Mouse (Mus musculus) MEL (cell line): ENCODE data around the gene Tmem151a. TPM values are rescaled to one million over a fixed set of nuclear protein-coding genes. Genes with fewer than 3 reads are reported as not detected.

ENCODE experiments used
- DNase-seq: peaks from one replicate; pipeline ENCODE4 v3.0.0; 2011; ENCODE audit warnings: low read depth, low spot score
- H3K27ac ChIP-seq: 2 replicates; pipeline ENCODE4 v1.5.1; 2012; ENCODE audit warnings: low read depth, mild to moderate bottlenecking, control low read depth, low read length, moderate library complexity; ENCODE audit not compliant: control insufficient read depth
- H3K27me3 ChIP-seq, 2 experiments: fragments of 150-350 bp in 1 of 2; sonication (generic) in 1 of 2; 2 replicates each; pipeline ENCODE4 v1.6.1; 2012; ENCODE audit warnings: low read length in 2 of 2, mild to moderate bottlenecking in 2 of 2, improper control_type of control experiment in 1 of 2, moderate library complexity in 1 of 2; ENCODE audit not compliant: insufficient read depth in 2 of 2, control insufficient read depth in 1 of 2
- H3K36me3 ChIP-seq, 2 experiments: 2 replicates each; pipeline ENCODE4 v1.6.1; 2012 to 2014; ENCODE audit warnings: low read length in 2 of 2, improper control_type of control experiment in 1 of 2, inconsistent platforms in 1 of 2, mild to moderate bottlenecking in 1 of 2; ENCODE audit not compliant: insufficient read depth in 2 of 2, control insufficient read depth in 1 of 2
- H3K4me1 ChIP-seq, 2 experiments: fragments of 150-350 bp in 1 of 2; sonication (generic) in 1 of 2; 2 replicates each; pipeline ENCODE4 v1.6.1; 2012; ENCODE audit warnings: low read length in 2 of 2, improper control_type of control experiment in 1 of 2, mild to moderate bottlenecking in 1 of 2; ENCODE audit not compliant: insufficient read depth in 2 of 2, control insufficient read depth in 1 of 2
- H3K4me3 ChIP-seq, 2 experiments: fragments of 150-350 bp in 1 of 2; sonication (generic) in 1 of 2; 2 replicates each; pipeline ENCODE4 v1.5.1; 2012; ENCODE audit warnings: low read depth in 2 of 2, low read length in 2 of 2, mild to moderate bottlenecking in 2 of 2, moderate library complexity in 2 of 2, control low read depth in 1 of 2, improper control_type of control experiment in 1 of 2; ENCODE audit not compliant: control insufficient read depth in 1 of 2, insufficient read depth in 1 of 2
- H3K79me2 ChIP-seq: 2 replicates; pipeline ENCODE4 v1.6.1; 2012; ENCODE audit warnings: mild to moderate bottlenecking, low read length, moderate library complexity; ENCODE audit not compliant: control insufficient read depth, poor library complexity, insufficient read depth
- H3K9ac ChIP-seq: 2 replicates; pipeline ENCODE4 v1.6.1; 2012; ENCODE audit warnings: low read depth, mild to moderate bottlenecking, control low read depth, low read length, moderate library complexity; ENCODE audit not compliant: control insufficient read depth, poor library complexity, severe bottlenecking
- H3K9me3 ChIP-seq: fragments of 150-350 bp; sonication (generic); replicated peaks from 2 replicates; pipeline ENCODE4 v1.6.1; 2012; ENCODE audit warnings: mild to moderate bottlenecking, low read length, improper control_type of control experiment, moderate library complexity; ENCODE audit not compliant: insufficient read depth
- BHLHE40 ChIP-seq: IDR thresholded peaks from 2 replicates; pipeline ENCODE4 v1.6.1; 2012; ENCODE audit warnings: low read depth, mild to moderate bottlenecking, inconsistent platforms, low read length, improper control_type of control experiment, borderline replicate concordance
- CHD1 ChIP-seq: IDR thresholded peaks from 2 replicates; pipeline ENCODE4 v1.6.1; 2012; ENCODE audit warnings: low read depth, mild to moderate bottlenecking, inconsistent platforms, low read length, improper control_type of control experiment
- CHD2 ChIP-seq: IDR thresholded peaks from 2 replicates; pipeline ENCODE4 v1.6.1; 2011; ENCODE audit warnings: low read length, improper control_type of control experiment
- CTCF ChIP-seq, 3 experiments: IDR thresholded peaks in 2 of 3; conservative IDR thresholded peaks in 1 of 3; 2 replicates each; pipeline ENCODE4 v1.5.1; 2011 to 2012; ENCODE audit warnings: low read length in 3 of 3, low read depth in 2 of 3, mild to moderate bottlenecking in 2 of 3, improper control_type of control experiment in 1 of 3, inconsistent platforms in 1 of 3, mixed read lengths in 1 of 3, moderate library complexity in 1 of 3; ENCODE audit not compliant: control insufficient read depth in 1 of 3, insufficient read depth in 1 of 3, poor library complexity in 1 of 3, severe bottlenecking in 1 of 3
- E2F4 ChIP-seq: IDR thresholded peaks from 2 replicates; pipeline ENCODE4 v1.6.1; 2011; ENCODE audit warnings: low read depth, low read length, improper control_type of control experiment, borderline replicate concordance
- EP300 ChIP-seq, 2 experiments: IDR thresholded peaks; 2 replicates each; pipeline ENCODE4 v1.6.1; 2011; ENCODE audit warnings: improper control_type of control experiment in 2 of 2, low read length in 2 of 2, low read depth in 1 of 2, mild to moderate bottlenecking in 1 of 2
- GABPA ChIP-seq: IDR thresholded peaks from 2 replicates; pipeline ENCODE4 v1.6.1; 2012; ENCODE audit warnings: low read depth, mild to moderate bottlenecking, inconsistent platforms, low read length, improper control_type of control experiment, moderate library complexity
- GATA1 ChIP-seq: IDR thresholded peaks from 2 replicates; pipeline ENCODE4 v1.6.1; 2011; ENCODE audit warnings: low read depth, low read length, improper control_type of control experiment
- HCFC1 ChIP-seq: IDR thresholded peaks from 2 replicates; pipeline ENCODE4 v1.6.1; 2012; ENCODE audit warnings: low read depth, mild to moderate bottlenecking, inconsistent platforms, low read length, improper control_type of control experiment, moderate library complexity
- JUND ChIP-seq: IDR thresholded peaks from 2 replicates; pipeline ENCODE4 v1.6.1; 2011; ENCODE audit warnings: low read depth, mild to moderate bottlenecking, improper control_type of control experiment, low read length
- KAT2A ChIP-seq: conservative IDR thresholded peaks from 2 replicates; pipeline ENCODE4 v1.6.1; 2012; ENCODE audit warnings: low read depth, low read length, improper control_type of control experiment, inconsistent platforms
- MAFK ChIP-seq: IDR thresholded peaks from 2 replicates; pipeline ENCODE4 v1.6.1; 2011; ENCODE audit warnings: low read depth, mild to moderate bottlenecking, low read length, improper control_type of control experiment, borderline replicate concordance
- MAZ ChIP-seq: IDR thresholded peaks from 2 replicates; pipeline ENCODE4 v1.6.1; 2012; ENCODE audit warnings: low read depth, mild to moderate bottlenecking, inconsistent platforms, low read length, improper control_type of control experiment
- MXI1 ChIP-seq: IDR thresholded peaks from 2 replicates; pipeline ENCODE4 v1.6.1; 2011; ENCODE audit warnings: mild to moderate bottlenecking, low read depth, low read length, improper control_type of control experiment
- MYB ChIP-seq: IDR thresholded peaks from 2 replicates; pipeline ENCODE4 v1.6.1; 2011; ENCODE audit warnings: mild to moderate bottlenecking, low read depth, low read length, improper control_type of control experiment
- MYC ChIP-seq: IDR thresholded peaks from 2 replicates; pipeline ENCODE4 v1.6.1; 2011; ENCODE audit warnings: low read depth, mild to moderate bottlenecking, low read length, improper control_type of control experiment, moderate library complexity
- NELFE ChIP-seq: IDR thresholded peaks from 2 replicates; pipeline ENCODE4 v1.6.1; 2011; ENCODE audit warnings: low read depth, low read length, improper control_type of control experiment
- NRF1 ChIP-seq: IDR thresholded peaks from 2 replicates; pipeline ENCODE4 v1.6.1; 2014; ENCODE audit warnings: low read depth, mild to moderate bottlenecking, inconsistent platforms, low read length, improper control_type of control experiment, moderate library complexity; ENCODE audit not compliant: poor library complexity, insufficient read depth, severe bottlenecking
- POLR2A ChIP-seq, 2 experiments: IDR thresholded peaks; 2 replicates each; pipeline ENCODE4 v1.6.1; 2011 to 2012; ENCODE audit warnings: low read length in 2 of 2, mild to moderate bottlenecking in 2 of 2, control low read depth in 1 of 2, improper control_type of control experiment in 1 of 2, low read depth in 1 of 2, moderate library complexity in 1 of 2; ENCODE audit not compliant: control insufficient read depth in 1 of 2, insufficient read depth in 1 of 2, poor library complexity in 1 of 2
- POLR2AphosphoS2 ChIP-seq: IDR thresholded peaks from 2 replicates; pipeline ENCODE4 v1.6.1; 2011; ENCODE audit warnings: low read length, improper control_type of control experiment
- POLR2AphosphoS5 ChIP-seq: IDR thresholded peaks from 2 replicates; pipeline ENCODE4 v1.6.1; 2012; ENCODE audit warnings: low read depth, borderline replicate concordance, mild to moderate bottlenecking, inconsistent platforms, low read length, moderate library complexity, mixed read lengths
- RAD21 ChIP-seq: IDR thresholded peaks from 2 replicates; pipeline ENCODE4 v1.6.1; 2011; ENCODE audit warnings: mild to moderate bottlenecking, low read depth, low read length, improper control_type of control experiment
- RCOR1 ChIP-seq: IDR thresholded peaks from 2 replicates; pipeline ENCODE4 v1.6.1; 2012; ENCODE audit warnings: low read depth, mild to moderate bottlenecking, inconsistent platforms, low read length, improper control_type of control experiment
- SIN3A ChIP-seq: IDR thresholded peaks from 2 replicates; pipeline ENCODE4 v1.6.1; 2012; ENCODE audit warnings: low read length, improper control_type of control experiment, inconsistent platforms
- SMC3 ChIP-seq: IDR thresholded peaks from 2 replicates; pipeline ENCODE4 v1.6.1; 2011; ENCODE audit warnings: low read depth, low read length, improper control_type of control experiment
- TAL1 ChIP-seq: IDR thresholded peaks from 2 replicates; pipeline ENCODE4 v1.6.1; 2012; ENCODE audit warnings: mild to moderate bottlenecking, inconsistent platforms, low read length, moderate library complexity, mixed read lengths
- TBP ChIP-seq: IDR thresholded peaks from 2 replicates; pipeline ENCODE4 v1.8.0; 2011; ENCODE audit warnings: low read depth, low read length, improper control_type of control experiment
- USF1 ChIP-seq: IDR thresholded peaks from 2 replicates; pipeline ENCODE4 v1.6.1; 2014; ENCODE audit warnings: low read depth, mild to moderate bottlenecking, inconsistent platforms, low read length, improper control_type of control experiment, moderate library complexity
- USF2 ChIP-seq, 2 experiments: IDR thresholded peaks; 2 replicates each; pipeline ENCODE4 v1.6.1; 2011 to 2012; ENCODE audit warnings: improper control_type of control experiment in 2 of 2, low read length in 2 of 2, borderline replicate concordance in 1 of 2, inconsistent platforms in 1 of 2, low read depth in 1 of 2, mild to moderate bottlenecking in 1 of 2; ENCODE audit not compliant: insufficient read depth in 1 of 2
- ZKSCAN1 ChIP-seq: IDR thresholded peaks from 2 replicates; pipeline ENCODE4 v1.6.1; 2012; ENCODE audit warnings: low read depth, mild to moderate bottlenecking, inconsistent platforms, low read length, improper control_type of control experiment, moderate library complexity
- ZMIZ1 ChIP-seq: IDR thresholded peaks from 2 replicates; pipeline ENCODE4 v1.6.1; 2012; ENCODE audit warnings: low read depth, mild to moderate bottlenecking, inconsistent platforms, low read length, improper control_type of control experiment, moderate library complexity
- ZNF384 ChIP-seq: IDR thresholded peaks from 2 replicates; pipeline ENCODE4 v1.6.1; 2012; ENCODE audit warnings: low read depth, mild to moderate bottlenecking, inconsistent platforms, low read length, improper control_type of control experiment
- polyA plus RNA-seq, 2 experiments: library from polyadenylated mRNA; stranded (reverse) in 1 of 2; unstranded in 1 of 2; fragments of >175 nt in 1 of 2; fragments of >200 nt in 1 of 2; gene quantifications; 2 replicates each; pipeline versions ENCODE4 v1.2.1 to v1.2.4; 2012; ENCODE audit warnings: low replicate concordance in 2 of 2, low read depth in 1 of 2; ENCODE audit not compliant: insufficient read length in 2 of 2, insufficient read depth in 1 of 2, missing spikeins in 1 of 2
- total RNA-seq: library from RNA; depleted of rRNA; stranded (reverse); fragments of 300-350 nt; gene quantifications from 2 replicates; pipeline ENCODE4 v1.2.3, GENCODE M21; 2012

The Tmem151a gene
- total and polyA plus RNA-seq, 3 experiments = 0.63 TPM; not detected in 2

DNA sequence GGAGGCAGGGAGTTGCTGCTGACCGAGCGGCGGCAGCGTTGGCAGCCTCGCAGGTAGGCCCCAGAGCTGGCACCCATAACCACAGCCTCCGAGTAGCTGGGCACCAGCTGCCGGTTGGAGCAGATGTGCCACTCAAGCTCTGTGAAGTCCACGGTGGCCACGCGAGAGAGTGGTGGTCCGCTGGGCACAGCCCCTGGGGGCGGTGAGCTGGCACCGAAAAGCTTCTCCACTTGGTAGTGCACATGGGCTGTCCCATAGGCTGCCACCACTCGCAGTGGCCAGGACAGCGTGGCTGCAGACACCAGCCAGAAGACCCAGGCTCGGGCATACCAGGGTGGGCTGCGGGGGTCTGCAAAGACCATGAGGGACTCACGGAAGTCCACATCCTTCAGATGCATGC is 3.3 kb downstream of the Tmem151a start:
- no peaks in the 10 kb centered on the region for H3K36me3 ChIP-seq
- no peak overlapping the region for H3K27ac ChIP-seq
- no peak for TF ChIP-seq NRF1
- no peak for TF ChIP-seq POLR2AphosphoS2
- no peak for TF ChIP-seq NELFE
- TF ChIP-seq, all 39 proteins: peak for 0
- no peaks in the 10 kb centered on the region for H3K79me2 ChIP-seq
- H3K9ac ChIP-seq = no peak overlapping the region
- DNase-seq = no peak
- no peaks in the 10 kb centered on the region for H3K4me1 ChIP-seq
- no peaks in the 10 kb centered on the region for H3K9me3 ChIP-seq
- no peak overlapping the region for H3K4me3 ChIP-seq
- H3K27me3 ChIP-seq = peaks cover 5 to 20% of the 10 kb centered on the region in 2 experiments

DNA sequence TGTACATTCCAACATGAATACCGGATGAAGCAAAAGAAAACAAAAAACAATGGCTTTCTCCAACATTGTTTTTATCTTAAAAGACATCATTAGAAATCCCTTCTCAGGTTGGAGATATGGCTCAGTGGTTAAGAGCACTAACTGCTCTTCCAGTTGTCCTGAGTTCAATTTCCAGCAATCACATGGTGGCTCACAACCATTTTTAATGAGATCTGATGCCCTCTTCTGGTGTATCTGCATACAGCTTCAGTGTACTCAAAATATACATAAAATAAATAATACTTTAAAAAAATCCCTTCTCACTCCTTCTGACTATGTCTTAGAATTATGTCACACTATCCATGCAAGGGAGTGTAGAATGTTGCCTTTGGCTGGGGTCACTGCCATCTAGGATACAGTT is 6.1 kb downstream of the Tmem151a start:
- H3K79me2 ChIP-seq = no peaks in the 10 kb centered on the region
- no peak for DNase-seq
- no peaks in the 10 kb centered on the region for H3K9me3 ChIP-seq
- no peak overlapping the region for H3K27ac ChIP-seq
- no peak overlapping the region for H3K9ac ChIP-seq
- H3K4me1 ChIP-seq = no peaks in the 10 kb centered on the region
- H3K27me3 ChIP-seq = peaks cover 0 to 6% of the 10 kb centered on the region in 2 experiments; a peak in 2 of 4 replicates
- no peaks in the 10 kb centered on the region for H3K36me3 ChIP-seq
- no peak overlapping the region for H3K4me3 ChIP-seq
- no peak for TF ChIP-seq MAFK
- TF ChIP-seq ZKSCAN1 = no peak
- peak; percentile 2 to 49 (median 13); a peak in 2 of 6 replicates for TF ChIP-seq CTCF (IDR thresholded peaks at IDR 0.05 in 2 of 3, conservative IDR thresholded peaks at IDR 0.05 in 1 of 3; ENCODE audit: control insufficient read depth in 1 of 3, insufficient read depth in 1 of 3, low read depth in 2 of 3, low read length in 3 of 3, poor library complexity in 1 of 3, severe bottlenecking in 1 of 3)
- TF ChIP-seq KAT2A = no peak
- TF ChIP-seq POLR2AphosphoS2 = no peak
- no peak for TF ChIP-seq ZMIZ1
- TF ChIP-seq NELFE = no peak
- TF ChIP-seq EP300 (IDR thresholded peaks at IDR 0.05; ENCODE audit: low read depth in 1 of 2, low read length in 2 of 2) = no peak
- no peak for TF ChIP-seq SIN3A
- TF ChIP-seq GATA1 = no peak
- TF ChIP-seq ZNF384 = no peak
- TF ChIP-seq CHD2 = no peak
- TF ChIP-seq USF1 = no peak
- TF ChIP-seq TBP = no peak
- TF ChIP-seq MAZ = no peak
- no peak for TF ChIP-seq BHLHE40
- no peak for TF ChIP-seq USF2 (IDR thresholded peaks at IDR 0.05; ENCODE audit: borderline replicate concordance in 1 of 2, insufficient read depth in 1 of 2, low read depth in 1 of 2, low read length in 2 of 2)
- no peak for TF ChIP-seq POLR2A (IDR thresholded peaks at IDR 0.05; ENCODE audit: control insufficient read depth in 1 of 2, insufficient read depth in 1 of 2, low read depth in 1 of 2, low read length in 2 of 2, poor library complexity in 1 of 2)
- TF ChIP-seq RAD21 = peak; percentile 33
- TF ChIP-seq CHD1 = no peak
- no peak for TF ChIP-seq RCOR1
- no peak for TF ChIP-seq TAL1
- no peak for TF ChIP-seq HCFC1
- peak; percentile 29; the same call in 1 of the 2 replicates for TF ChIP-seq MYC
- no peak for TF ChIP-seq MYB
- no peak for TF ChIP-seq POLR2AphosphoS5
- TF ChIP-seq MXI1 = no peak
- no peak for TF ChIP-seq JUND
- TF ChIP-seq NRF1 = no peak
- no peak for TF ChIP-seq E2F4
- TF ChIP-seq SMC3 = peak; percentile 35
- no peak for TF ChIP-seq GABPA
